Mouse (Mus musculus) forebrain, embryonic 16.5 days (tissue): ENCODE measurements around the gene Lad1. TPM values are rescaled to one million over a fixed set of nuclear protein-coding genes. Genes with fewer than 3 reads are reported as not detected.

Experiments used
- ATAC-seq: fragments of 200-750 bp; cut with Nextera tagmentation; 2 replicates; pipeline ENCODE4 v1.8.0; 2017; ENCODE audit warnings: mild to moderate bottlenecking, moderate library complexity
- H3K27ac ChIP-seq: fragments of 300-500 bp; sonication (generic); 2 replicates; pipeline ENCODE4 v1.5.1; 2014; ENCODE audit warnings: low read length, control low read depth
- H3K27me3 ChIP-seq: fragments of 300-500 bp; sonication (generic); replicated peaks from 2 replicates; pipeline ENCODE4 v1.6.1; 2014; ENCODE audit warnings: low read length; ENCODE audit not compliant: control insufficient read depth, insufficient read depth
- H3K36me3 ChIP-seq: fragments of 300-500 bp; sonication (generic); 2 replicates; pipeline ENCODE4 v1.6.1; 2014; ENCODE audit not compliant: control insufficient read depth, insufficient read depth
- H3K4me1 ChIP-seq: fragments of 300-500 bp; sonication (generic); replicated peaks from 2 replicates; pipeline ENCODE4 v1.6.1; 2014; ENCODE audit warnings: low read length; ENCODE audit not compliant: control insufficient read depth, insufficient read depth
- H3K4me2 ChIP-seq: fragments of 300-500 bp; sonication (generic); 2 replicates; pipeline ENCODE4 v1.6.1; 2014; ENCODE audit warnings: mild to moderate bottlenecking, low read length, control low read depth
- H3K4me3 ChIP-seq: fragments of 300-500 bp; sonication (generic); replicated peaks from 2 replicates; pipeline ENCODE4 v1.5.1; 2014; ENCODE audit warnings: mild to moderate bottlenecking, low read length, control low read depth
- H3K9ac ChIP-seq: fragments of 300-500 bp; sonication (generic); replicated peaks from 2 replicates; pipeline ENCODE4 v1.6.1; 2014; ENCODE audit warnings: low read depth, low read length, control low read depth
- H3K9me3 ChIP-seq: fragments of 300-500 bp; sonication (generic); 2 replicates; pipeline ENCODE4 v1.6.1; 2016; ENCODE audit warnings: low read length; ENCODE audit not compliant: control insufficient read depth
- WGBS: fragments of 180-500 bp; shearing (Covaris S2); extraction: QIAGEN DNeasy Blood & Tissue Kit; methylation state at CpG from one replicate; pipeline ENCODE4 v1.1.7; 2014; 5-methylcytosine and 5-hydroxymethylcytosine counted together
- polyA plus RNA-seq: library from polyadenylated mRNA; unstranded; fragments of >200 nt; fragmentation: Nextera tagmentation; extraction: Ambion mirVana; gene quantifications from 2 replicates; pipeline ENCODE4 v1.2.1, GENCODE M21; 2015

Lad1 gene
- polyA plus RNA-seq, 1 experiment from 2014 or later = 0.44 TPM

- no peaks in the 10 kb centered on the region for H3K27me3 ChIP-seq
- H3K9ac ChIP-seq = no peak overlapping the region
- no peaks in the 10 kb centered on the region for H3K4me1 ChIP-seq
- H3K4me2 ChIP-seq = no peak overlapping the region
- no peak for ATAC-seq
- no peaks in the 10 kb centered on the region for H3K9me3 ChIP-seq
- H3K36me3 ChIP-seq = no peaks in the 10 kb centered on the region
- H3K27ac ChIP-seq = no peak overlapping the region
- H3K4me3 ChIP-seq = no peak overlapping the region
- 75% methylated on average over 10 of the region's 10 CpGs for WGBS
Measured at GRCm38 (mm10) chr1:135882385-135883109, 64.1 kb downstream of the Lad1 start.

Other genes with a start within 250 kb of the Lad1 start
- gene Nav1, start 211.3 kb upstream of the Lad1 start, polyA plus RNA-seq = 48.6 and 62.6 TPM in 2 replicates
- 14.5 and 17.6 TPM in 2 replicates for gene Csrp1, start 98.5 kb upstream of the Lad1 start, polyA plus RNA-seq
- 17.3 and 19.9 TPM in 2 replicates for gene Phlda3, start 52.5 kb upstream of the Lad1 start, polyA plus RNA-seq
- gene Tnni1, start 39.2 kb upstream of the Lad1 start, polyA plus RNA-seq = 0.88 TPM in 1 of 2 replicates, not detected in the other
- gene Tnnt2, start 17.8 kb downstream of the Lad1 start, polyA plus RNA-seq = 0.60 and 0.63 TPM in 2 replicates
- 0.07 and 0.08 TPM in 2 replicates for gene Pkp1, start 100.6 kb downstream of the Lad1 start, polyA plus RNA-seq
- gene Igfn1, start 187.7 kb downstream of the Lad1 start, polyA plus RNA-seq = not detected in 2 replicates
- gene Tmem9, start 189.6 kb downstream of the Lad1 start, polyA plus RNA-seq = 141 and 146 TPM in 2 replicates
- gene Ascl5, start 232.2 kb downstream of the Lad1 start, polyA plus RNA-seq = not detected in 2 replicates
- 0.32 and 0.54 TPM in 2 replicates for gene Cacna1s, start 234.2 kb downstream of the Lad1 start, polyA plus RNA-seq